Mouse (Mus musculus) heart, postnatal 0 days (tissue): ENCODE data around the gene Sgcg.

ENCODE experiments used
- CTCF ChIP-seq: IDR thresholded peaks from 2 replicates; pipeline ENCODE4 v1.5.1; 2016; ENCODE audit warnings: antibody characterized with exemption, control low read depth, low read depth
- EP300 ChIP-seq: IDR thresholded peaks from 2 replicates; pipeline ENCODE4 v1.6.1; 2016; ENCODE audit warnings: antibody characterized with exemption, low read depth

DNA sequence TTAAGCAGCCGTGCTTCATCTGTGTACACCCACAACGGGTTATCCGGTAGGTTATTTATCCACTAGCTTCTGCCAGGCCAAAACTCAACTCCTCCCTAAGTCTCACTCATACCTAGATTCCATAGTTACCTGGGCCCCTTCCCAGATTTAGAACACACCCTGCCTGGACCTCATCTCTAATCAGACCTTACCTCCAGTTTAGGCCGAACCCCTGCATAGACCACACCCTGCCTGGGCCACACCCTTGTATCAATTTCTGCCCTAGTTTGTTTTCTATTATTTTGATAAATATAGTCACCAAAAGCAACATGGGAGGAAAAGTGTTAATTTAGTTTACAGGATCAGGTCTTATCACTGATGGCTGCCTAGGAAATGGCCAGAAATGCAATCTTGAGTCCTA is 28.1 kb downstream of the Sgcg start:
- no peak for TF ChIP-seq CTCF
- TF ChIP-seq EP300, result no peak
